Comparison of ENCODE assay signal across 8 mouse cellular contexts in the genomic region with DNA sequence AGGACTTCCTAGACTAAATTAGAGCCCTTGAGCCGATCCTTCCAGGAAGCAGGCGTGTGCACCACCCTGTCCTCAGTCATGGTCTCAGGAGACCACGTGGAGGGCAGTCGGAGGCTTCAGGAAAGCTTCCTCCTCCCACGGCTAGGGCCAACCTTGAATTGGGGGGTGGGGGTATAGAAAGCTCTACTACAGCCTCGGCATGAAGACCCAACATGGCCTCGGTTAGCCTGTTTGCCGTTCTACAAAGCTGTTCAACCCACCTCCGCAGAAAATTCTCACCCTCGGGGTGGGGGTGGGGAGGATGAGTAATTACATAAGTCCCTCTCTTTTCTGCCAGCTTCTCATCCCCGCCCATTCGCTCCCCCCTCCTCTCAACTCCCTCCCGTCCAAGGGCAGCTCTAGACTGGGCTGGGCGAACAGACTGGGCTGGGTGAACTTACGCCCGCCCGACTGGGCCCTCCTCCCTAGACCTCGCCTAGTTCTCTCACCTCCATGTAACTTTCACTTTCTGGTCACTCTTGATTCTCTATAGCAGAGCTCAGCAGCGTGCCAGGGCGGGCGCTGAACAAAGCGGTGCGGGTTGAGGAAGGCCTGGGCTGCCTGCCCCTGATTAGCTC. TPM values are rescaled to one million over a fixed set of nuclear protein-coding genes. Genes with fewer than 3 reads are reported as not detected.
DNase-seq lines count a peak whose midpoint lies in the region; ATAC-seq and TF ChIP-seq lines count a peak whose summit lies in the region.

No protein-coding gene starts in this region.

- no peak for TF ChIP-seq CTCF in C2C12 (IDR thresholded peaks at IDR 0.05; ENCODE audit: control insufficient read depth, insufficient read depth, insufficient read length)

- H3K27ac ChIP-seq in heart, embryonic 13.5 days (replicated peaks): peak overlapping the region; percentile 86
- peak overlapping the region; percentile 86 for H3K27ac ChIP-seq in kidney, embryonic 15.5 days
- peak overlapping the region; percentile 78 for H3K27ac ChIP-seq in liver, embryonic 16.5 days (ENCODE audit: low read length)
- H3K27ac ChIP-seq in neural tube, embryonic 11.5 days (ENCODE audit: low read depth, low read length): no peak overlapping the region

- ATAC-seq in heart, embryonic 13.5 days (ENCODE audit: extremely low read depth, insufficient number of reproducible peaks, low FRiP score, low TSS enrichment): peak; percentile 67; the same call in 1 of the 2 replicates
- ATAC-seq in kidney, embryonic 15.5 days (replicated peaks; ENCODE audit: low FRiP score): peak; percentile 87
- peak; percentile 92 for ATAC-seq in liver, embryonic 16.5 days (ENCODE audit: low read depth)
- ATAC-seq in neural tube, embryonic 11.5 days (ENCODE audit: insufficient read depth, low FRiP score, low TSS enrichment): no peak; the same call in 1 of the 2 replicates

- peak overlapping the region; percentile 27 for H3ac ChIP-seq in C2C12 (ENCODE audit: control insufficient read depth, insufficient read length, low read depth)

- H3K9ac ChIP-seq in heart, embryonic 13.5 days: peak overlapping the region; percentile 73
- peak overlapping the region; percentile 9; the same call in 1 of the 2 replicates for H3K9ac ChIP-seq in kidney, embryonic 15.5 days
- H3K9ac ChIP-seq in liver, embryonic 16.5 days (ENCODE audit: low read depth, low read length): peak overlapping the region; percentile 58
- no peak overlapping the region for H3K9ac ChIP-seq in neural tube, embryonic 11.5 days (ENCODE audit: low read length)

- WGBS in heart, embryonic 13.5 days: 13% methylated on average over 23 of the region's 23 CpGs
- 18% methylated on average over 23 of the region's 23 CpGs for WGBS in kidney, embryonic 15.5 days
- 2% methylated on average over 23 of the region's 23 CpGs for WGBS in liver, embryonic 16.5 days (ENCODE audit: insufficient replicate concordance)
- WGBS in neural tube, embryonic 11.5 days: 32% methylated on average over 23 of the region's 23 CpGs

- no peaks in the 10 kb centered on the region for H3K79me2 ChIP-seq in C2C12 (ENCODE audit: control insufficient read depth, insufficient read depth)

- H3K36me3 ChIP-seq in C2C12 (ENCODE audit: control insufficient read depth, insufficient read depth): no peaks in the 10 kb centered on the region
- no peaks in the 10 kb centered on the region for H3K36me3 ChIP-seq in erythroblast, embryonic 14.5 days (ENCODE audit: control insufficient read depth)
- H3K36me3 ChIP-seq in heart, embryonic 13.5 days: no peaks in the 10 kb centered on the region
- no peaks in the 10 kb centered on the region for H3K36me3 ChIP-seq in kidney, embryonic 15.5 days
- H3K36me3 ChIP-seq in liver, embryonic 16.5 days (ENCODE audit: control insufficient read depth, insufficient read depth): no peaks in the 10 kb centered on the region
- no peaks in the 10 kb centered on the region for H3K36me3 ChIP-seq in neural tube, embryonic 11.5 days (ENCODE audit: control insufficient read depth, insufficient read depth, low read length)

- H3K4me3 ChIP-seq in C2C12 (ENCODE audit: insufficient read depth, poor library complexity, severe bottlenecking): no peak overlapping the region
- H3K4me3 ChIP-seq in erythroblast, embryonic 14.5 days (replicated peaks): peak overlapping the region; percentile 63
- peak overlapping the region; percentile 36 for H3K4me3 ChIP-seq in heart, embryonic 13.5 days
- H3K4me3 ChIP-seq in kidney, embryonic 15.5 days (replicated peaks): peak overlapping the region; percentile 20
- peak overlapping the region; percentile 35 for H3K4me3 ChIP-seq in liver, embryonic 16.5 days (ENCODE audit: low read depth, low read length)
- H3K4me3 ChIP-seq in neural tube, embryonic 11.5 days (ENCODE audit: low read depth, low read length): no peak overlapping the region

- peak; percentile 83 to 85 for DNase-seq in adrenal gland, adult 18-20 months (ENCODE audit: low spot score in 2 of 2)
- DNase-seq in neural tube, embryonic 11.5 days (ENCODE audit: low spot score): peak; percentile 54
- DNase-seq in thymus, postnatal 0 days (ENCODE audit: low spot score): peak; percentile 77

- H3K79me3 ChIP-seq in C2C12 (ENCODE audit: low read depth): no peaks in the 10 kb centered on the region

- H3K4me2 ChIP-seq in heart, embryonic 13.5 days: peak overlapping the region; percentile 60
- H3K4me2 ChIP-seq in kidney, embryonic 15.5 days: peak overlapping the region; percentile 52
- H3K4me2 ChIP-seq in liver, embryonic 16.5 days (ENCODE audit: low read depth, low read length): peak overlapping the region; percentile 69
- H3K4me2 ChIP-seq in neural tube, embryonic 11.5 days (ENCODE audit: low read depth): no peak overlapping the region

- no peaks in the 10 kb centered on the region for H3K27me3 ChIP-seq in C2C12 (ENCODE audit: control insufficient read depth, insufficient read depth, insufficient read length)
- peaks cover 3% of the 10 kb centered on the region; the same call in 1 of the 2 replicates for H3K27me3 ChIP-seq in erythroblast, embryonic 14.5 days (ENCODE audit: control insufficient read depth)
- no peaks in the 10 kb centered on the region for H3K27me3 ChIP-seq in heart, embryonic 13.5 days (replicated peaks)
- H3K27me3 ChIP-seq in kidney, embryonic 15.5 days: no peaks in the 10 kb centered on the region
- H3K27me3 ChIP-seq in liver, embryonic 16.5 days (ENCODE audit: control insufficient read depth, insufficient read depth, low read depth, low read length): no peaks in the 10 kb centered on the region
- no peaks in the 10 kb centered on the region for H3K27me3 ChIP-seq in neural tube, embryonic 11.5 days (ENCODE audit: control insufficient read depth, insufficient read depth, low read length)

- H3K4me1 ChIP-seq in erythroblast, embryonic 14.5 days (ENCODE audit: control insufficient read depth): peaks cover 53% of the 10 kb centered on the region
- H3K4me1 ChIP-seq in heart, embryonic 13.5 days: peaks cover 74% of the 10 kb centered on the region
- peaks cover 57% of the 10 kb centered on the region for H3K4me1 ChIP-seq in kidney, embryonic 15.5 days
- H3K4me1 ChIP-seq in liver, embryonic 16.5 days (ENCODE audit: control insufficient read depth, low read depth, low read length): peaks cover 53% of the 10 kb centered on the region
- peaks cover 22% of the 10 kb centered on the region for H3K4me1 ChIP-seq in neural tube, embryonic 11.5 days (ENCODE audit: control insufficient read depth, insufficient read depth, low read length)

- no peaks in the 10 kb centered on the region for H3K9me3 ChIP-seq in erythroblast, embryonic 14.5 days (ENCODE audit: control insufficient read depth, low read length)
- no peaks in the 10 kb centered on the region for H3K9me3 ChIP-seq in heart, embryonic 13.5 days
- H3K9me3 ChIP-seq in kidney, embryonic 15.5 days (replicated peaks): no peaks in the 10 kb centered on the region
- no peaks in the 10 kb centered on the region for H3K9me3 ChIP-seq in liver, embryonic 16.5 days (replicated peaks; ENCODE audit: control insufficient read depth, low read length)
- H3K9me3 ChIP-seq in neural tube, embryonic 11.5 days (ENCODE audit: control insufficient read depth, low read length): no peaks in the 10 kb centered on the region

TF ChIP-seq in C2C12, 6 proteins besides CTCF, POLR2A, EP300 and RAD21:
- TF ChIP-seq USF1 (IDR thresholded peaks at IDR 0.05; ENCODE audit: low read depth): peak; percentile 78
- no peak for TF ChIP-seq MYOG (IDR thresholded peaks at IDR 0.05; ENCODE audit: control insufficient read depth, extremely low read depth, insufficient read length)
- peak; percentile 82 for TF ChIP-seq MAX (IDR thresholded peaks at IDR 0.05)
- TF ChIP-seq FOSL1 (IDR thresholded peaks at IDR 0.05; ENCODE audit: insufficient read depth, low read length, poor library complexity, severe bottlenecking): no peak
- TF ChIP-seq MYOD1 (IDR thresholded peaks at IDR 0.05; ENCODE audit: control insufficient read depth, insufficient read length, low read depth): no peak
- no peak for TF ChIP-seq CEBPB (IDR thresholded peaks at IDR 0.05; ENCODE audit: low read depth)

RNA-seq across cellular contexts. Expression of a gene that starts 48.1 kb away (rescaled TPM):
- polyA plus RNA-seq in C2C12 (2012; fragmentation: generic; extraction: Trizol): 49.7 TPM
- 10 to 100 TPM; 61.0 to 61.4 TPM for total RNA-seq in adrenal gland, adult 18-20 months (2021)
- 0.04 and 0.05 TPM in 2 replicates for polyA plus RNA-seq in erythroblast, embryonic 14.5 days (2012)
- polyA plus RNA-seq in heart, embryonic 13.5 days (2015; fragmentation: Nextera tagmentation; extraction: Ambion mirVana): 32.7 and 34.1 TPM in 2 replicates
- polyA plus RNA-seq in kidney, embryonic 15.5 days (2015; fragmentation: Nextera tagmentation; extraction: Ambion mirVana): 40.7 and 43.9 TPM in 2 replicates
- polyA plus RNA-seq in liver, embryonic 16.5 days (2015; fragmentation: Nextera tagmentation; extraction: Ambion mirVana): 1.8 and 2.3 TPM in 2 replicates
- 19.4 and 20.6 TPM in 2 replicates for polyA plus RNA-seq in neural tube, embryonic 11.5 days (2014; fragmentation: Nextera tagmentation; extraction: Ambion mirVana)
- 13.1 and 15.5 TPM in 2 replicates for polyA plus RNA-seq in thymus, postnatal 0 days (2015; fragmentation: Nextera tagmentation; extraction: Ambion mirVana)

Comparison
In these comparisons a context has a peak if more than half of its experiments do, and no peak if none do; other contexts are left out.
1. H3K4me3 ChIP-seq: peak in erythroblast, embryonic 14.5 days (single experiment), heart, embryonic 13.5 days (single experiment), kidney, embryonic 15.5 days (single experiment) and liver, embryonic 16.5 days (single experiment); none in C2C12 (single experiment) and neural tube, embryonic 11.5 days (single experiment).
2. Peak in every context shown above with its lines, with median percentiles within 50 percentile points of each other: DNase-seq.